Mouse (Mus musculus) brain, embryonic 14.5 days (tissue): ENCODE measurements around the gene Tstd2. TPM values are rescaled to one million over a fixed set of nuclear protein-coding genes. Genes with fewer than 3 reads are reported as not detected.

ENCODE experiments used
- DNase-seq: peaks from one replicate; pipeline ENCODE4 v3.0.0-alpha.2; 2011; ENCODE audit warnings: low read depth
- CTCF ChIP-seq: fragments of 200-500 bp; IDR thresholded peaks from 2 replicates; pipeline ENCODE4 v1.5.1; 2012; ENCODE audit warnings: inconsistent platforms, mild to moderate bottlenecking, moderate library complexity, borderline replicate concordance; ENCODE audit not compliant: insufficient read depth, insufficient read length; ENCODE audit errors: extremely low read depth
- POLR2A ChIP-seq: fragments of 200-500 bp; IDR thresholded peaks from 2 replicates; pipeline ENCODE4 v1.6.1; 2012; ENCODE audit warnings: mild to moderate bottlenecking, inconsistent platforms, borderline replicate concordance; ENCODE audit not compliant: poor library complexity, insufficient read depth, insufficient read length, severe bottlenecking; ENCODE audit errors: extremely low read depth
- polyA plus RNA-seq: library from polyadenylated mRNA; depleted of rRNA; stranded (reverse); fragments of >200 nt; gene quantifications from 2 replicates; pipeline ENCODE4 v1.2.3, GENCODE M21; 2012

Gene Tstd2
- polyA plus RNA-seq, 1 experiment = 30.2 TPM

- DNase-seq = no peak
- TF ChIP-seq CTCF = no peak
- TF ChIP-seq POLR2A = no peak
These were observed 48.9 kb downstream of the Tstd2 start for GRCm38 (mm10) chr4:46089524-46090125.

DNA sequence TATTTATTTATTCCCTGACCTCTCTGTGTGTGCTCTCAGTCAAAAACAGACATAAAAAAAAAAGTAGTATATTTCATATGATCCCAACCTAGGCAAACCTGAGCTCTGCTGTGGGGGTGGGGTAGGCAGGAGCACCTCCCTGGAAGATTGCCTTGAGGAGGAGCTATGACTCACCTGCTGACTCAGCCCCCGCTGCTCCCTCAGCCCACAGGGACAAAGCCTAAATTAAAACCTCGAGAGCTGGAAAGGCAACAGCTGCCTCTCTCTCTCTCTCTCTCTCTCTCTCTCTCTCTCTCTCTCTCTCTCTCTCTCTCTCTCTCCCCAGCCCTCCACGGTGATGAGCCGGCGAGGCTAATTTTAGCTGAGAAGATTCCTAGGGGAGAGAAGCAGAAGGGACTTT is 50.6 kb downstream of the Tstd2 start:
- DNase-seq = no peak
- TF ChIP-seq POLR2A = no peak
- no peak for TF ChIP-seq CTCF

DNA sequence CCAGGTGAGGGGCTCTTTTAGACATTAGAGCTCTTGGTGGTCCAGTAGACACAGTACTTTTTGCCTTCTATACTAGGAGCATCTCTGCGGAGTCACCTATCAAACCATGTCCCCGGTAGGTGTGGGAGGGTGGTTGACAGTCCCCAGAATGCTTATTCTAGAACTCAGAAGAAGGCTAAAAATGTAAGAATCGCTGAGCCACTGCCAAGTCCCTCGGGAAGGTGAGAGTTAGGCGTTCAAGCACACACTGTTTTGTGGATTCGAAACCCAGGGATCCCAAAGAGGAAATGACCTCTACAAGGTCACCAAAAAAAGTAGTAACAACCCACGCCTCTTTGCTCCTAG is 51.1 kb downstream of the Tstd2 start:
- no peak for DNase-seq
- TF ChIP-seq POLR2A (no peak), CTCF (no peak)

- TF ChIP-seq CTCF (no peak), POLR2A (no peak)
These were observed 51.6 kb downstream of the Tstd2 start for GRCm38 (mm10) chr4:46086718-46087426.

GRCm38 (mm10) chr4:46085223-46085811 is 53.2 kb downstream of the Tstd2 start:
- no peak for TF ChIP-seq POLR2A
- TF ChIP-seq CTCF = no peak
- no peak for DNase-seq

More at GRCm38 (mm10) chr4:46086718-46087426, 51.6 kb downstream of the Tstd2 start:
- no peak for DNase-seq

DNA sequence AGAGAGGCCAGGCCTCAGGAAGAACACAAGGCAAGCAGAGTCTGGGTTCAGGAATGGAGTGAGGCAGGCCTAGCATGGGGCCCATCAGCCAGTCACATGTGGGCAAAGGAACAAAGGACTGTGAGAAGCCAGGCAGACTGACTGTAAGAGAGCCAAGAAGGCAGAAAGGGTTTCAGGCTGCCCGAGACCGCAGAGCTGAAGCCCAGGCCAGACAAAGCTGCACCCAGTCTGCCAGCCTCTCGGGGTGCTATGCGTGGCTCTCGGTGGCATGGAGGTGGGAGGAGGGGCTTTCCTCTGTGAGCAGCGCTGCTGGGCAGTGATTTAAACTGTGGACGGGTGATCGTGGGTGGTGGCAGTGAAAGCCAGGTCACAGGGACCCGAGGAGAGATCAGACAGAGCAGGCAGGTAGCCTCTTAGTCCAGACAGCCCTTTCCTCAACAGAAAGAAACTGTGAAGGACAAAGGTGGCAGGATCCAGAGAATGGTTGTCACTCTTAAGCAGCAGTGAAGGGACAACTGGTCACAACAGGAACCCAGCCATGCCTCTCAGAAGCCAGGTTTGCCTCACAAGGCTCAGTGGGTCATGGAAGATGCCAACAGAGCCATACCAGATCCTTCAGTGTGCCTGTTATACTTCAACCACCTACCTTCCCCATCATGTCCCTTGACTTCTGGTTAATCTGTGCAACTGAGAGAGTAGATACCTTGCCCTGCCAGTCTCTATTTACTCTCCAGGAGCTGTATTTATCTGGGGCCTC is 53.9 kb downstream of the Tstd2 start:
- DNase-seq = no peak

DNA sequence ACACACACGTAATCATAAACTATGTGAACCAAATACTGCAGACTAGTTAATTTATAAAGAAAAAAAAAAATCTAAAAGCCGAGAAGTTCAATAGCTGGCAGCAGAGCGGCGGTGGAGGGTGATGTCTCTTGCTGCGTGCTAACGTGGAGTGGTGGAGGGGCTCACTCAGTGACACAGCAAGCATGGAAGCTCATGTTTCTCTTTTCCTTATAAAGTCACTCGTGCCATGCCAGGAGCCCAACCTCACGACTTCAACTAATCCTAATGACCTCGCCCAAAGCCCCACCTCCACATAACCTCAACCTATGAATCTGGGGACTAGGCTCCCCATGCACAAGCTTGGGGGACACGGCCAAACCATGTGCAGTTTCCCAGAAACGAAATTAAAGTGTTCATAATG is 55.9 kb downstream of the Tstd2 start:
- TF ChIP-seq POLR2A (no peak), CTCF (no peak)

More for the DNA sequence above, 53.9 kb downstream of the Tstd2 start:
- TF ChIP-seq POLR2A = no peak
- no peak for TF ChIP-seq CTCF

GRCm38 (mm10) chr4:46080261-46080660 is 58.2 kb downstream of the Tstd2 start:
- TF ChIP-seq POLR2A = no peak
- TF ChIP-seq CTCF = no peak
- no peak for DNase-seq

More for the DNA sequence above, 55.9 kb downstream of the Tstd2 start:
- no peak for DNase-seq

DNA sequence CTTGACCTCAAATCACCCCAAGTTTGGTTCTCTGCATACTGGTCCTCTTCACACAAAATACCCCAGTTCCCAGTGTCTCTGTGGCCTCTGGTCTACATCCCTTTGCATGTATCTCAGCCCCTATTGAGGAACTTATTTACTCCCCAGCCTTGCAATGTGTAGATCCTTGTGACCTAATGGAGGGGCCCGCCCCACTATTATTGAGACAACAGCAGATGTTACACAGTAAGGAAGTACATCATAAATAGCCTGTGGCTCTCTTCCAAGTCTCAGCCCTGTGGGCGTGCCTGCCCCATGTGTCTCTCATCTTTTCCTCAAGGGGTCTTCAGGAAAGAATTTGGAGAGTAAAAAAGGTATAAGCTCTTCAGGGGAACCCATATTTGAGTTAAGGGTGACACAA is 61.6 kb downstream of the Tstd2 start:
- no peak for DNase-seq
- TF ChIP-seq CTCF (no peak), POLR2A (no peak)

DNA sequence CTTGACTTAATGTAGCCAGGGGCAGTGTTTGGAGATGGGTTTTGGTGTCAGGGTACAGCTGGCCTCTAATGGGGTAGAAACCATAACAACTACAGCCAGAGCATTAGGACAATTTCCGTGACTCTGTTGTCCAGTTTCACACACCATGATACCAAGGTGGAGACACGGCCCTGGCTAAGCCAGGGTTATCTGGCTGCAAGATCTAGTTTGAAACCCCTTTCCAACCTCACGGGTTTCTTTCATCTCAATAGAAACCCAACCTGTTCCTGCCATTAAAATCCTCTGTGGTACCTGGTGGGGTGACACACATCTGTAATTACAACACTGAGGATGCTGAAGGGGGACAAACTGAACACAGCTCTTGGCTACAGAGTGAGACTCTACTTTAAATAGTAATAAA is 62.8 kb downstream of the Tstd2 start:
- TF ChIP-seq POLR2A = no peak
- TF ChIP-seq CTCF = no peak
- DNase-seq = no peak

- DNase-seq = peak; percentile 76
- TF ChIP-seq POLR2A (no peak), CTCF (no peak)
These were observed 64.8 kb downstream of the Tstd2 start for GRCm38 (mm10) chr4:46073736-46074135.
